Mouse (Mus musculus): ENCODE data around the gene Atp6v1b1. TPM values are rescaled to one million over a fixed set of nuclear protein-coding genes. Genes with fewer than 3 reads are reported as not detected.
A peak's percentile ranks its signal among the peaks of the same experiment; 100 is the strongest.
"Not testable (repeated sequence)": the region's sequence is repeated elsewhere in the genome, so short reads cannot be mapped to it uniquely, and the experiment has no call there.

Gene Atp6v1b1
- polyA plus RNA-seq, 1 experiment from 2014 or later: not detected

GRCm38 (mm10) chr6:83762344-83762743, 19.6 kb downstream of the Atp6v1b1 start, which contains the start of gene Ankrd53:
Gene Ankrd53 (plus strand): TSS chr6:83762644.
- no peak for ATAC-seq (ENCODE audit: low FRiP score, low read depth)
- no peak within 1 kb of the TSS for H3K27ac ChIP-seq (replicated peaks)
- peak within 1 kb of the TSS; percentile 9 for H3K4me3 ChIP-seq
- 28% methylated on average over 6 of the region's 6 CpGs for WGBS
- H3K9me3 ChIP-seq: no peaks in the 10 kb centered on the region
- no peak within 1 kb of the TSS for H3K9ac ChIP-seq
- H3K36me3 ChIP-seq: no peaks in the 10 kb centered on the region
- peaks cover 14% of the 10 kb centered on the region for H3K4me1 ChIP-seq (replicated peaks)
- H3K27me3 ChIP-seq: peaks cover 69% of the 10 kb centered on the region
- peak within 1 kb of the TSS; percentile 45 for H3K4me2 ChIP-seq

DNA sequence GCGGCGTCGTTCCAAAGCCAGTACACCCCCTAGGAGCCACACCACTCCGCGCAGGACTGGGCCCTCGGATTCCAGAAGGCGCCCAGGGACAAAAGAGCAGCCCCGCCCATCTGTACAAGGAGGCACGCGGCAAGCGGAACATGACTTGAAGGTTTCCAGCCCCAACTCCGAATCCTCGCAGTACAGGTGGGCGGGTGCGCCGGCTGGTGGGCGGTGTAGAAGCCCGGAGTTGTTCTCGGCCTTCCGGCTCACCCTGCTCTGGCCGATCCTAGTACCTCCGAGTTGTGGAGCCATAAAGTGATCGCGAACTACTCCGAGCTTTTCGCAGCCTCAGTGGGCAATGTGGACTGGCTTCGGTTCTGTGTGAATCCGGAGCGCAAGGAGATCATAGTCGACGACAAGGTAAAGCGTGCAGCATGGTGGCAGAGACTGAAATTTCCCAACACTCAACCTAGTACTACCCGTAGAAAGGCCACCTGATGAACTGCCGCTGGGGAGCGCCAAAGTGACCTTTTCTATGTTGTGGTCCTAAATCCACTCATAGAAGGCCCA, 20.2 kb downstream of the Atp6v1b1 start:
- H3K27me3 ChIP-seq: peaks cover 63% of the 10 kb centered on the region
- H3K27ac ChIP-seq (replicated peaks): no peak overlapping the region
- H3K36me3 ChIP-seq: no peaks in the 10 kb centered on the region
- peak overlapping the region; percentile 45 for H3K4me2 ChIP-seq
- peak overlapping the region; percentile 9 for H3K4me3 ChIP-seq
- no peaks in the 10 kb centered on the region for H3K9me3 ChIP-seq
- H3K4me1 ChIP-seq (replicated peaks): peaks cover 14% of the 10 kb centered on the region
- WGBS: 3% methylated on average over 35 of the region's 35 CpGs
- peak; percentile 40; the same call in 1 of the 2 replicates for ATAC-seq (ENCODE audit: low FRiP score, low read depth)
- H3K9ac ChIP-seq: no peak overlapping the region

GRCm38 (mm10) chr6:83766982-83767381, 24.2 kb downstream of the Atp6v1b1 start:
- Histone ChIP-seq H3K9ac (no peak overlapping the region), H3K4me1 (replicated peaks) (peaks cover 9% of the 10 kb centered on the region; the same call in 1 of the 2 replicates), H3K36me3 (peaks cover 9% of the 10 kb centered on the region), H3K4me2 (no peak overlapping the region), H3K9me3 (no peaks in the 10 kb centered on the region), H3K27me3 (peaks cover 30% of the 10 kb centered on the region), H3K27ac (replicated peaks) (no peak overlapping the region), H3K4me3 (no peak overlapping the region)
- WGBS: 90% methylated on average over 3 of the region's 3 CpGs
- no peak for ATAC-seq (ENCODE audit: low FRiP score, low read depth)

- Histone ChIP-seq H3K9me3 (no peaks in the 10 kb centered on the region), H3K27me3 (peaks cover 15% of the 10 kb centered on the region), H3K9ac (no peak overlapping the region), H3K4me2 (no peak overlapping the region), H3K4me1 (replicated peaks) (peaks cover 8% of the 10 kb centered on the region), H3K36me3 (peaks cover 9% of the 10 kb centered on the region), H3K27ac (replicated peaks) (no peak overlapping the region), H3K4me3 (no peak overlapping the region)
- no peak for ATAC-seq (ENCODE audit: low FRiP score, low read depth)
- WGBS: 86% methylated on average over 5 of the region's 5 CpGs
These were observed 25.7 kb downstream of the Atp6v1b1 start for GRCm38 (mm10) chr6:83768485-83768884.

DNA sequence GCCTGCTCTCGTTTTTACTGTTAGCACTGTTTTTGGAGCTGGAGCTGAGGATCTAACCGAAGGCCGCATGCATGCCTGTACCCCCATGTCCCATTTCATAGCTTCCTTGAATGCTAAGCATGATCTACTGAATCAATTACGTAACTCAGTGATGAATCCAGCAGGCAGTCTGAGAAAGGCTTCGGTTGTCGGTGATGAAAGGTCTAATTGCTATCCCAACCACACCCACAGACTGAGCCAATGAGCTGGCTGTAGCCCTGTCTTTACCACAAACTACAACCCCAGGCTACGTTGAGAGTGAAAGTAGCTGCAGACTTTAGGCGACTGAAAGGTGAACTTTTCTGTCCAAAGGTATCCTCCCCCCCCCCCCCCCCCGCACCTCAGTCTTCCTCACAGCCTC, 31.3 kb downstream of the Atp6v1b1 start:
- H3K9me3 ChIP-seq: no peaks in the 10 kb centered on the region
- H3K27ac ChIP-seq (replicated peaks): no peak overlapping the region
- peaks cover 9% of the 10 kb centered on the region for H3K36me3 ChIP-seq
- no peaks in the 10 kb centered on the region for H3K27me3 ChIP-seq
- WGBS: 67% methylated on average over 9 of the region's 9 CpGs
- H3K4me1 ChIP-seq (replicated peaks): peaks cover 33% of the 10 kb centered on the region
- peak overlapping the region; percentile 81 for H3K4me2 ChIP-seq
- H3K9ac ChIP-seq: peak overlapping the region; percentile 81; the same call in 1 of the 2 replicates
- peak overlapping the region; percentile 76; the same call in 1 of the 2 replicates for H3K4me3 ChIP-seq
- ATAC-seq (ENCODE audit: low FRiP score, low read depth): no peak

- H3K27ac ChIP-seq (replicated peaks): peak overlapping the region; percentile 83
- ATAC-seq (ENCODE audit: low FRiP score, low read depth): peak; percentile 49
- peaks cover 2% of the 10 kb centered on the region for H3K36me3 ChIP-seq
- H3K4me1 ChIP-seq (replicated peaks): peaks cover 33% of the 10 kb centered on the region
- peak overlapping the region; percentile 81 for H3K4me2 ChIP-seq
- H3K9me3 ChIP-seq: no peaks in the 10 kb centered on the region
- WGBS: 4% methylated on average over 14 of the region's 14 CpGs
- H3K9ac ChIP-seq: peak overlapping the region; percentile 81
- peak overlapping the region; percentile 76 for H3K4me3 ChIP-seq
- H3K27me3 ChIP-seq: no peaks in the 10 kb centered on the region
These were observed 32.2 kb downstream of the Atp6v1b1 start for GRCm38 (mm10) chr6:83774781-83775563.

- H3K4me1 ChIP-seq (replicated peaks): peaks cover 33% of the 10 kb centered on the region
- no peaks in the 10 kb centered on the region; the same call in none of the 2 replicates for H3K36me3 ChIP-seq
- no peaks in the 10 kb centered on the region for H3K27me3 ChIP-seq
- ATAC-seq (ENCODE audit: low FRiP score, low read depth): peak; percentile 96
- H3K27ac ChIP-seq (replicated peaks): peak within 1 kb of the TSS; percentile 83
- peak within 1 kb of the TSS; percentile 81 for H3K9ac ChIP-seq
- peak within 1 kb of the TSS; percentile 76 for H3K4me3 ChIP-seq
- WGBS: under 1% methylated on average over 45 of the region's 45 CpGs
- no peaks in the 10 kb centered on the region for H3K9me3 ChIP-seq
- H3K4me2 ChIP-seq: peak within 1 kb of the TSS; percentile 81
These were observed 33.0 kb downstream of the Atp6v1b1 start, which contains the start of gene Tex261 for GRCm38 (mm10) chr6:83775638-83776293. Gene Tex261 (minus strand): TSS chr6:83775813.

GRCm38 (mm10) chr6:83778306-83778705, 35.5 kb downstream of the Atp6v1b1 start:
- H3K4me2 ChIP-seq: no peak overlapping the region
- no peaks in the 10 kb centered on the region for H3K9me3 ChIP-seq
- H3K4me1 ChIP-seq (replicated peaks): peaks cover 27% of the 10 kb centered on the region
- no peaks in the 10 kb centered on the region for H3K36me3 ChIP-seq
- 74% methylated on average over 7 of the region's 7 CpGs for WGBS
- no peak overlapping the region for H3K27ac ChIP-seq (replicated peaks)
- no peak overlapping the region for H3K4me3 ChIP-seq
- H3K9ac ChIP-seq: no peak overlapping the region
- no peaks in the 10 kb centered on the region for H3K27me3 ChIP-seq
- ATAC-seq (ENCODE audit: low FRiP score, low read depth): no peak

- Histone ChIP-seq H3K4me2 (no peak overlapping the region), H3K27ac (replicated peaks) (no peak overlapping the region), H3K9me3 (no peaks in the 10 kb centered on the region), H3K9ac (no peak overlapping the region), H3K36me3 (no peaks in the 10 kb centered on the region), H3K4me3 (no peak overlapping the region), H3K27me3 (no peaks in the 10 kb centered on the region), H3K4me1 (replicated peaks) (peaks cover 20% of the 10 kb centered on the region)
- 11% methylated on average over 5 of the region's 5 CpGs for WGBS
- ATAC-seq (ENCODE audit: low FRiP score, low read depth): no peak
These were observed 36.2 kb downstream of the Atp6v1b1 start for GRCm38 (mm10) chr6:83779026-83779425.

DNA sequence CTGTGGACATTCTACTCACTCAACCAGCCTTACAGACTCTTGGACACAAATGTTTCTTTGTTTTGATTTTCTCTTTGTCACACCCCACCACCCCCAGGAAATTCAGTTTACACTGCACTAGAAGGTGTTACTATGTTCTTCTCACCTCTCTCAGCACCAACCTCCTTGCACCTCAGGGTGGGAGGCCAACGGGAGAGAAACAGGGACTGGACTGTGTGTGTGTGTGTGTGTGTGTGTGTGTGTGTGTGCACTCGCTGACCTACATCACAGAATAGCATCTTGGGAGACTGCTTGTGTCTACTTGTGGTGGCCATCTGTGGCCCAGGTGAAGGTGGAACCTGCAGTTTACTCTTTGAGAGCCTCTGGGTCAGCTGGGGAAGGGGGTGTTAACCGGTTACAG, 43.6 kb downstream of the Atp6v1b1 start:
- 87% methylated on average over 3 of the region's 3 CpGs for WGBS
- no peaks in the 10 kb centered on the region for H3K9me3 ChIP-seq
- H3K4me2 ChIP-seq: no peak overlapping the region
- H3K36me3 ChIP-seq: no peaks in the 10 kb centered on the region
- H3K4me1 ChIP-seq (replicated peaks): no peaks in the 10 kb centered on the region
- no peaks in the 10 kb centered on the region for H3K27me3 ChIP-seq
- no peak overlapping the region for H3K4me3 ChIP-seq
- H3K9ac ChIP-seq: no peak overlapping the region
- H3K27ac ChIP-seq (replicated peaks): no peak overlapping the region
- ATAC-seq (ENCODE audit: low FRiP score, low read depth): no peak

GRCm38 (mm10) chr6:83788554-83788953, 45.8 kb downstream of the Atp6v1b1 start:
- Histone ChIP-seq H3K4me2 (no peak overlapping the region), H3K4me1 (replicated peaks) (no peaks in the 10 kb centered on the region), H3K9ac (no peak overlapping the region), H3K36me3 (no peaks in the 10 kb centered on the region), H3K4me3 (no peak overlapping the region), H3K27ac (replicated peaks) (no peak overlapping the region), H3K9me3 (no peaks in the 10 kb centered on the region), H3K27me3 (no peaks in the 10 kb centered on the region)
- ATAC-seq (ENCODE audit: low FRiP score, low read depth): no peak
- WGBS: 31% methylated on average over 7 of the region's 7 CpGs

GRCm38 (mm10) chr6:83790533-83790932, 47.7 kb downstream of the Atp6v1b1 start:
- H3K9ac ChIP-seq; H3K36me3 ChIP-seq; H3K27ac ChIP-seq (replicated peaks); H3K4me3 ChIP-seq; H3K9me3 ChIP-seq; H3K4me2 ChIP-seq; H3K27me3 ChIP-seq; ATAC-seq (ENCODE audit: low FRiP score, low read depth); H3K4me1 ChIP-seq (replicated peaks): not testable (repeated sequence)
- 80% methylated on average over 5 of the region's 5 CpGs for WGBS
